8 mouse cellular contexts compared by ENCODE assay signal in the genomic region with DNA sequence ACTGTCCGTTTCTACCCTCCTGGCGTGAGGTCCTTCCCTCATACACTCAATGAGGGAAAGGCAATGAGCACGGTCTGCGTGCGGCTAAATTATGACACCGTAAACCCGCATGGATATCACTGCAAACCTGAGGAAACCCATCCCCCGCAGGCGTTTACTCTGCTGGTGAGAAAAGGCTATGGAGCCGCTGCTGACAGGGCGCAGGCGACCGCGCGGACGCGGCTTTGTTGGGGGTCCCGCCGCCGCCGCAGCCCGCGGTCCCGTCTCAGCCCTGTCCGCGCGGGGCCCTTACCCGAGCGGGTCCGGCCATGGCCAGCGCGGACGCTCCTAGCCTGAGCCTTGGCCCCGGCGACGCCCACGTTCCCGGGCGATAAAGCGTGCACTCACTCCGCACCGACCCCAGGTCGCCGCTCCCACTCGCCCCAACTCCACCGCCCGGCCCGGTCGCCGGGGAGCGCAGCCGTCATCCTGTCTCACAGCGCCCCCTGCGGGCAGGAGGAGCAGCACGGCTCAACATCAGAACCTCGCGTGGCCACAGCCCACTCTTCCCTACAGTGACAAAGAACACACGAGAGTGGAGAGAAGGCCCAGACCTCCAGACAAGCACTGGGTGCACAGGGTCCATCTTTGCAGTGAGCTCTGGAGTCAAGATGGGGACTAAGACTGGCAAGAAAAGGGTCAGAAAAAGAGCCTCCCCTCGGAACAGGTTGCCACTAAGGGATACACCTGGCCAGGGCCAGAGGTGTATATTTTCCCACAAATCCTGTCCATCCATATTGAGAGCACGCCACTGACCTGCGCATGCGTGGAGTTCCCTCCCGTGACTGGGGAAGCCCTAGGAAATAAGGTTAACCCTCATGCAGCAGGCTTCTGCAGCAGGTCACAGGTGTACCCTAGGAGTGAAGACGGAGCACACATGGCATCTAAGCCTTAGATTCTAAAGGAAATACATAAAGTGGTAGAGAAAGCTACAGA. TPM values are rescaled to one million over a fixed set of nuclear protein-coding genes. Genes with fewer than 3 reads are reported as not detected.
DNase-seq lines count a peak whose midpoint lies in the region; ATAC-seq and TF ChIP-seq lines count a peak whose summit lies in the region.

A gene (minus strand): TSS at position 764 of the 975 bp plus-strand sequence.

- TF ChIP-seq CTCF in bone marrow macrophage, adult 2 months (IDR thresholded peaks at IDR 0.05; ENCODE audit: low read depth, low read length), result peak; percentile 50
- peak; percentile 96 for TF ChIP-seq CTCF in embryonic fibroblast, embryonic 13.5 days (IDR thresholded peaks at IDR 0.05; ENCODE audit: borderline replicate concordance, insufficient read depth, low read length)

- DNase-seq in A20 (ENCODE audit: low read depth, low spot score), result peak; percentile 92
- peak; percentile 93 for DNase-seq in liver
- DNase-seq in monocyte, adult 2 months (ENCODE audit: low read depth in 1 of 2, low spot score in 2 of 2), result peak; percentile 66 to 81
- DNase-seq in spleen, postnatal 14 days (ENCODE audit: low spot score in 2 of 2), result peak; percentile 87 to 92

- peak within 1 kb of the TSS; percentile 79 for H3K4me3 ChIP-seq in bone marrow macrophage, adult 2 months (ENCODE audit: insufficient read depth, low read length)
- H3K4me3 ChIP-seq in embryonic fibroblast, embryonic 13.5 days (ENCODE audit: insufficient read depth, low read length), result peak within 1 kb of the TSS; percentile 57
- H3K4me3 ChIP-seq in heart, embryonic 11.5 days (ENCODE audit: low read depth, low read length), result peak within 1 kb of the TSS; percentile 87
- peak within 1 kb of the TSS; percentile 81 for H3K4me3 ChIP-seq in kidney, embryonic 16.5 days (ENCODE audit: low read length)

- no peaks in the 10 kb centered on the region for H3K36me3 ChIP-seq in heart, embryonic 11.5 days (ENCODE audit: control insufficient read depth, insufficient read depth, low read length)
- no peaks in the 10 kb centered on the region for H3K36me3 ChIP-seq in kidney, embryonic 16.5 days (ENCODE audit: insufficient read depth, low read length)

- peak within 1 kb of the TSS; percentile 87 for H3K9ac ChIP-seq in heart, embryonic 11.5 days (ENCODE audit: low read depth, low read length)
- H3K9ac ChIP-seq in kidney, embryonic 16.5 days (replicated peaks; ENCODE audit: low read length), result peak within 1 kb of the TSS; percentile 87

- peak within 1 kb of the TSS; percentile 80 for H3K4me2 ChIP-seq in heart, embryonic 11.5 days
- peak within 1 kb of the TSS; percentile 53 for H3K4me2 ChIP-seq in kidney, embryonic 16.5 days (replicated peaks; ENCODE audit: low read depth, low read length)

- H3K9me3 ChIP-seq in heart, embryonic 11.5 days (replicated peaks; ENCODE audit: control insufficient read depth, low read length), result no peaks in the 10 kb centered on the region
- no peaks in the 10 kb centered on the region for H3K9me3 ChIP-seq in kidney, embryonic 16.5 days (ENCODE audit: low read length)

- WGBS in heart, embryonic 11.5 days (ENCODE audit: insufficient replicate concordance), result 1% methylated on average over 64 of the region's 64 CpGs
- WGBS in kidney, embryonic 16.5 days, result 1% methylated on average over 64 of the region's 64 CpGs

- no peak for TF ChIP-seq POLR2A in bone marrow macrophage, adult 2 months (IDR thresholded peaks at IDR 0.05; ENCODE audit: borderline replicate concordance, low read depth, low read length)
- TF ChIP-seq POLR2A in embryonic fibroblast, embryonic 13.5 days (IDR thresholded peaks at IDR 0.05; ENCODE audit: low read depth, low read length), result peak; percentile 52

- H3K4me1 ChIP-seq in bone marrow macrophage, adult 2 months (ENCODE audit: control insufficient read depth, insufficient read depth, low read length), result peaks cover 3% of the 10 kb centered on the region; the same call in 1 of the 2 replicates
- H3K4me1 ChIP-seq in embryonic fibroblast, embryonic 13.5 days (ENCODE audit: control insufficient read depth, insufficient read depth, low read length), result no peaks in the 10 kb centered on the region
- H3K4me1 ChIP-seq in heart, embryonic 11.5 days (ENCODE audit: control insufficient read depth, insufficient read depth, low read length), result peaks cover 3% of the 10 kb centered on the region
- peaks cover 4% of the 10 kb centered on the region; the same call in 1 of the 2 replicates for H3K4me1 ChIP-seq in kidney, embryonic 16.5 days (ENCODE audit: insufficient read depth, low read length)

- H3K27me3 ChIP-seq in heart, embryonic 11.5 days (ENCODE audit: control insufficient read depth, insufficient read depth, low read length), result no peaks in the 10 kb centered on the region
- H3K27me3 ChIP-seq in kidney, embryonic 16.5 days (ENCODE audit: insufficient read depth, low read length), result no peaks in the 10 kb centered on the region

- H3K27ac ChIP-seq in bone marrow macrophage, adult 2 months (ENCODE audit: insufficient read depth, low read depth, low read length), result no peak within 1 kb of the TSS
- H3K27ac ChIP-seq in embryonic fibroblast, embryonic 13.5 days (ENCODE audit: insufficient read depth, low read length), result no peak within 1 kb of the TSS
- H3K27ac ChIP-seq in heart, embryonic 11.5 days (ENCODE audit: low read depth, low read length), result 0 out of 2 replicates have a peak within 1 kb of the TSS, but pooled peaks have one; percentile 22
- peak within 1 kb of the TSS; percentile 69 for H3K27ac ChIP-seq in kidney, embryonic 16.5 days (ENCODE audit: low read length)

- peak; percentile 77 for ATAC-seq in heart, embryonic 11.5 days (replicated peaks; ENCODE audit: insufficient number of reproducible peaks, low FRiP score, low TSS enrichment)
- peak; percentile 93 for ATAC-seq in kidney, embryonic 16.5 days (ENCODE audit: low FRiP score, low TSS enrichment)

RNA-seq across cellular contexts. Expression of the gene that starts here (rescaled TPM):
- 0.33 TPM in 1 of 2 replicates, not detected in the other for polyA plus RNA-seq in bone marrow macrophage, adult 2 months (2012; ENCODE audit: insufficient read depth, insufficient read length, missing spikeins)
- polyA plus RNA-seq in embryonic fibroblast, embryonic 13.5 days (2011; ENCODE audit: insufficient read length, low read depth, missing spikeins), result 0.60 and 0.72 TPM in 2 replicates
- polyA plus RNA-seq in heart, embryonic 11.5 days (2014; fragmentation: Nextera tagmentation; extraction: Ambion mirVana), result 1.1 and 1.7 TPM in 2 replicates
- 3.6 and 3.9 TPM in 2 replicates for polyA plus RNA-seq in kidney, embryonic 16.5 days (2015; fragmentation: Nextera tagmentation; extraction: Ambion mirVana)

Comparison
In these comparisons a context has a peak if more than half of its experiments do, and no peak if none do; other contexts are left out.
1. H3K27ac ChIP-seq: peak in heart, embryonic 11.5 days (single experiment) and kidney, embryonic 16.5 days (single experiment); none in bone marrow macrophage, adult 2 months (single experiment) and embryonic fibroblast, embryonic 13.5 days (single experiment).
2. Peak in every context shown above with its lines, with median percentiles within 50 percentile points of each other: DNase-seq and H3K4me3 ChIP-seq.